Mouse (Mus musculus) embryonic facial prominence, embryonic 14.5 days (tissue): ENCODE data around the gene Sel1l. TPM values are rescaled to one million over a fixed set of nuclear protein-coding genes. Genes with fewer than 3 reads are reported as not detected.

ENCODE experiments used
- ATAC-seq: fragments of 200-750 bp; cut with Nextera tagmentation; 2 replicates; pipeline ENCODE4 v1.8.0; 2017; ENCODE audit warnings: low read depth, moderate number of reproducible peaks, moderate TSS enrichment
- DNase-seq: peaks from one replicate; pipeline ENCODE4 v3.0.0-alpha.2; 2015; ENCODE audit warnings: low spot score
- H3K27ac ChIP-seq: fragments of 300-500 bp; sonication (generic); replicated peaks from 2 replicates; pipeline ENCODE4 v1.5.1; 2014; ENCODE audit warnings: low read depth, mild to moderate bottlenecking, low read length, moderate library complexity
- H3K27me3 ChIP-seq: fragments of 300-500 bp; sonication (generic); replicated peaks from 2 replicates; pipeline ENCODE4 v1.6.1; 2014; ENCODE audit warnings: low read length; ENCODE audit not compliant: control insufficient read depth, insufficient read depth
- H3K36me3 ChIP-seq: fragments of 300-500 bp; sonication (generic); 2 replicates; pipeline ENCODE4 v1.6.1; 2014; ENCODE audit warnings: low read length, mixed read lengths; ENCODE audit not compliant: control insufficient read depth, insufficient read depth
- H3K4me1 ChIP-seq: fragments of 300-500 bp; sonication (generic); 2 replicates; pipeline ENCODE4 v1.6.1; 2014; ENCODE audit warnings: antibody characterized with exemption, low read length; ENCODE audit not compliant: control insufficient read depth, insufficient read depth
- H3K4me2 ChIP-seq: fragments of 300-500 bp; sonication (generic); 2 replicates; pipeline ENCODE4 v1.6.1; 2014; ENCODE audit warnings: low read depth, mild to moderate bottlenecking, low read length, moderate library complexity, mixed read lengths
- H3K4me3 ChIP-seq: fragments of 300-500 bp; sonication (generic); 2 replicates; pipeline ENCODE4 v1.5.1; 2014; ENCODE audit warnings: low read depth, mild to moderate bottlenecking, low read length
- H3K9ac ChIP-seq: fragments of 300-500 bp; sonication (generic); 2 replicates; pipeline ENCODE4 v1.6.1; 2014; ENCODE audit warnings: low read depth, mild to moderate bottlenecking, low read length, moderate library complexity, mixed read lengths
- H3K9me3 ChIP-seq: fragments of 300-500 bp; sonication (generic); 2 replicates; pipeline ENCODE4 v1.6.1; 2016; ENCODE audit warnings: low read length; ENCODE audit not compliant: control insufficient read depth
- WGBS: fragments of 180-500 bp; shearing (Covaris S2); extraction: QIAGEN DNeasy Blood & Tissue Kit; methylation state at CpG from one replicate; pipeline ENCODE4 v1.1.7; 2014; 5-methylcytosine and 5-hydroxymethylcytosine counted together
- microRNA-seq: library from miRNA; unstranded; fragments of <30 nt; microRNA quantifications from one replicate; pipeline ENCODE4, GENCODE M21; 2016; ENCODE audit warnings: borderline number of aligned reads
- polyA plus RNA-seq: library from polyadenylated mRNA; unstranded; fragments of >200 nt; fragmentation: Nextera tagmentation; extraction: Ambion mirVana; gene quantifications from 2 replicates; pipeline ENCODE4 v1.2.1, GENCODE M21; 2014

Gene Sel1l
- polyA plus RNA-seq, 1 experiment from 2014 or later, result 94.8 TPM

DNA sequence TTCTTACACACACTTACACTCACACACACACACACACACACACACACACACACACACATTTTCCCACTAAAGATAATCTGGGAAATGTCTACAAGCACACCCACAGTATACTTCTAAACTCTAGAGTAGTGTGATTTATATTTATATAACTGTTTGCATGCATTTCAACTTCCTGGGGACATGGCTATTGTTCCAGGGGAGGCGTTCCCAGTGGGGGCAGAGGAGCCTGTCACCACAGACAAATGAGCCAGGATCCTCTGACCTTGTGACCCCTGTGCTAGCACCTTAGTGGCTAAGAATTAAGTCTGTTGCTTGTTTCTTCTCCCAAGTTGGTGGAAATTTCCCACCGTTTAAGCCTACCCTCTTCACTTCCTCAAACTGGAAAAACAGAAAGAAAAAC lies 83.9 kb downstream of the Sel1l start:
- H3K4me1 ChIP-seq, result peaks cover 16% of the 10 kb centered on the region
- DNase-seq, result no peak
- H3K27ac ChIP-seq, result no peak overlapping the region
- no peak overlapping the region for H3K9ac ChIP-seq
- no peak overlapping the region for H3K4me2 ChIP-seq
- H3K4me3 ChIP-seq, result no peak overlapping the region
- H3K36me3 ChIP-seq, result no peaks in the 10 kb centered on the region
- H3K27me3 ChIP-seq, result no peaks in the 10 kb centered on the region
- 13% methylated on average over 2 of the region's 2 CpGs for WGBS
- ATAC-seq, result no peak
- no peaks in the 10 kb centered on the region for H3K9me3 ChIP-seq

DNA sequence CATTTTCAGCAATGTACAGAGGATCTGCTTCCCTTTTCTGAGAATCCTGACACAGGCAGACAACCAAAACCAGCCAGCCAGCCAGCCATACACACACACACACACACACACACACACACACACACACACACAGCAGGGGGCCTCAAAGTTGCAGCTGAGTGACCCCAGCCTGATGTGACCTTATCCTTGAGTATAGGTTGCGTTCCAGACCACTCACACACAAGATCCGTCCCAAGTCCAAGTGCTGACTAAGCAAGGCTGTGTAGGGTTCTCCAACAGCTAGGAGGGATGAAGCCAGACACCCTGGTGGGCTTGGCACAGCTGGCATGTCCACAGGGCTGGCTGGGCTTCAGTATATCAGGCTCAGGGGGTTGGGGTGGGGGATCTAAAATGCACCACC lies 84.5 kb downstream of the Sel1l start:
- H3K27me3 ChIP-seq, result no peaks in the 10 kb centered on the region
- no peak for DNase-seq
- no peak for ATAC-seq
- H3K4me3 ChIP-seq, result no peak overlapping the region
- H3K36me3 ChIP-seq, result no peaks in the 10 kb centered on the region
- WGBS, result 75% methylated on average over 2 of the region's 2 CpGs
- H3K4me2 ChIP-seq, result no peak overlapping the region
- no peaks in the 10 kb centered on the region for H3K9me3 ChIP-seq
- no peak overlapping the region for H3K27ac ChIP-seq
- no peak overlapping the region for H3K9ac ChIP-seq
- H3K4me1 ChIP-seq, result peaks cover 16% of the 10 kb centered on the region

GRCm38 (mm10) chr12:91759836-91760235 lies 89.1 kb downstream of the Sel1l start:
- no peaks in the 10 kb centered on the region for H3K36me3 ChIP-seq
- H3K27ac ChIP-seq, result no peak overlapping the region
- peaks cover 13% of the 10 kb centered on the region for H3K4me1 ChIP-seq
- 83% methylated on average over 3 of the region's 3 CpGs for WGBS
- no peaks in the 10 kb centered on the region for H3K27me3 ChIP-seq
- DNase-seq (no peak), ATAC-seq (no peak)
- H3K4me2 ChIP-seq, result no peak overlapping the region
- no peak overlapping the region for H3K9ac ChIP-seq
- no peaks in the 10 kb centered on the region for H3K9me3 ChIP-seq
- H3K4me3 ChIP-seq, result no peak overlapping the region

GRCm38 (mm10) chr12:91757854-91758562 lies 90.9 kb downstream of the Sel1l start:
- Histone ChIP-seq H3K36me3 (no peaks in the 10 kb centered on the region), H3K4me1 (peaks cover 12% of the 10 kb centered on the region), H3K9ac (no peak overlapping the region), H3K4me2 (no peak overlapping the region), H3K27me3 (no peaks in the 10 kb centered on the region), H3K27ac (no peak overlapping the region), H3K9me3 (no peaks in the 10 kb centered on the region), H3K4me3 (no peak overlapping the region)
- WGBS, result 82% methylated on average over 13 of the region's 13 CpGs
- no peak for DNase-seq
- ATAC-seq, result no peak

DNA sequence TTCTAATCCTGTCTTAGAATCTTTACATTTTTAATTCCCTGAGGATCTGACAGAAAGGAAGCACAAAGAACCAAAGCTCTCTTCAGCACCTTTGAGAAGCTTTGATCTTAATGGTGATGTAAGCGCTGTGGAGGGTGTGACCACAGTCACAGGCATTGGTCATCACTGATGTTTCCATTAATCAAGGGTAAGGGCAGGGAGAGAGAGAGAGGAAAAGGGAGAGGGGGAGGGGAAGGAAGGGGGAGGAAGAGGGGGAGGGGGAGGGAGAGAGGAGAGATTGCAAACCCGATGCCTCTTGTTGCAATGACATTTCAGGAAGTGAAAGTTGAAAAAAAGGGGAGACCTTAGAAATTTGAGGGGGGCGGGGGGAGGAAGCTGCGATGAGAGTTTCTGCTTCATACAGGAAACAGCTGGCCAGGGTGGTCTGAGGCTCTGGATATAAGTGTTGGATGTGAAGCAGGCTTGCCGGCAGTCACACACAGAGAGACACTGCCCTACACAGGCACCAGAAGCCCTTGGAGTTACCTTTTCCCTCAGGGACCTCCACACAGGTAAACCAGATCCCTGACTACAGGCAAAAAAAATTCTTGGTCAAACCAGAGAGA lies 92.3 kb downstream of the Sel1l start:
- no peak for ATAC-seq
- 37% methylated on average over 5 of the region's 5 CpGs for WGBS

More for the DNA sequence above, 92.3 kb downstream of the Sel1l start:
- DNase-seq, result no peak
- Histone ChIP-seq H3K9me3 (no peaks in the 10 kb centered on the region), H3K4me2 (no peak overlapping the region), H3K9ac (no peak overlapping the region), H3K27me3 (no peaks in the 10 kb centered on the region), H3K27ac (no peak overlapping the region), H3K4me3 (no peak overlapping the region), H3K4me1 (peaks cover 12% of the 10 kb centered on the region), H3K36me3 (no peaks in the 10 kb centered on the region)

Small RNA genes within 50 kb of the gene (microRNA-seq; reads per million reads assigned to microRNA genes)
- not detected for gene Gm22015

Other genes starting within 250 kb of the Sel1l start
- gene Ston2, start 60.8 kb downstream of the Sel1l start, polyA plus RNA-seq, result 10.3 and 10.5 TPM in 2 replicates